Mouse (Mus musculus) megakaryocyte, embryonic 14.5 days (primary cell): ENCODE measurements at regions not wholly inside any gene's neighbourhood (a gene's known extent, or its start where the extent isn't known, plus 50 kb on each side); places are given as distances from the start of the nearest gene placed in this dataset.

Experiments
- FLI1 ChIP-seq: IDR thresholded peaks from 2 replicates; pipeline ENCODE4 v1.6.1; 2012; ENCODE audit warnings: low read length, inconsistent platforms, mixed read lengths
- GATA1 ChIP-seq: IDR thresholded peaks from 3 replicates; pipeline ENCODE4 v1.6.1; 2012; ENCODE audit warnings: mixed read lengths, low read length, inconsistent platforms, borderline replicate concordance

DNA sequence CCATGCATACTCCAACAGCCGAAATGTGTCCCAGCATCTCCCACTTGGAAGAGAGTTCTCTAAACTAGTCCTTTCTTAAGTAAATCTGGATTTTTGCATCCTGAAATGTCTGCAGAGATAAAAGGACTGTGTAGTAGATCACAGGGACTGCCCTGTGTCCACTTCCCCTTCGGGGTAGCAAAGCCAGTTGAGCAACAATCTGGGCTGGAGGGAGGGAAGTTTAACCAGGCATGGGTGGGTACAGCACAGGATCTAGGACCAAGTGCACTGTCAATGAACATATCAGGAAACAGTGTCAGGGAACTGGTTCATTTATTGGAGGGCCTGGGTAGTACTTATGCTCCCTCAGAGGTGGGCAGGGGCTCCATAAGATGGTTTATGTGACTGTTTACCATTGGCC lies 434.5 kb upstream of the Kif2a start:
- TF ChIP-seq GATA1, result no peak
- no peak for TF ChIP-seq FLI1
